Mouse (Mus musculus): ENCODE data around the gene Fzd7. TPM values are rescaled to one million over a fixed set of nuclear protein-coding genes. Genes with fewer than 3 reads are reported as not detected.

Gene Fzd7
- polyA plus RNA-seq, 1 experiment from 2014 or later = 5.8 TPM

DNA sequence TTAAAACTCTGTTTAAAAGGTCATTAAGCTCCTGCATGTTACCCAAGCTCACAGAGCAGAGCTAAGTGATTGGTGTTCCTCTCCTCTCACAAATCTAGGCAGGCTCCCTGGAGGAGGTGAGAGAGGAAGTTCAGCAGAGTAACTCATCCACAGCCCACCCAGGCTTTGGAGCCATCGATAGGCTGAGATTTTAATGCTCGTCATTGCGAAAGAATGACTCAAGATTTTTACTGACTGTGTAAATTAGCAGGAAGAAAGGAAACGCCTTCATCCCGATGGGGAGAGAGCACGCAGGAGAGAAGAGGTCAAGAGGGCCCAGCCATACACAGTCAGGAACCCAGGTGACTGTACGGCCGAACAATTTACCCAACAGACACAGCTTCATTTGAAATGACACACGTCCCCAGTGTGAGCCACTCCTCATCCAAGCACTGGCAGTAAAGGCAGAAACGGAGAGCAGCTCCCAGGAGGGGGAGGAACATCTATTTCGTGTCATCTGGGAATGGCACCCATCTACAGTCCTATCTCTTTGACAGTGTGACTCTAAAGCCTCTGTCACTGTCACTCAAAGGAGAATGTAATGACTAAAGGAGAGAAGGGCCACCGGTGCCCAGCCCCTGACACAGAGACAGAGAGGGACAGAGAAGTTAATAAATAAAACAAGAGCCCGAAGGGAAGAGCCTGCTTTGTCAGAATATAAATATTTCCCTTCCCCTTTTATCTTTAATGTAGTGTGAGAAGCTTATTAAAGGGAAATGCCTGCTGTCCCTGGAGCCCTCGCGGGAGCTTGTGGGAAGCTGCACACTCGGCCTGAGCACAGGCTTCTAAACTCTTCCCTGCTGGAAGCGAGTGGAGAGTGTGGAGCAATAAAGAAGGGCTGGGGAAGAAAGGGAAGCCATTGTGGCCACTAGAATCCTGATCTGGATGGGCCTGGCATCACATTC, 17.3 kb upstream of the Fzd7 start:
- no peaks in the 10 kb centered on the region for H3K36me3 ChIP-seq (ENCODE audit: control insufficient read depth, insufficient read depth, low read length)
- peaks cover 9% of the 10 kb centered on the region for H3K4me1 ChIP-seq (ENCODE audit: control insufficient read depth, insufficient read depth, low read length)
- ATAC-seq (ENCODE audit: insufficient read depth, low FRiP score) = no peak
- 41% methylated on average over 17 of the region's 17 CpGs for WGBS
- H3K27me3 ChIP-seq (ENCODE audit: control insufficient read depth, insufficient read depth, low read length) = no peaks in the 10 kb centered on the region
- no peak overlapping the region for H3K27ac ChIP-seq (ENCODE audit: low read length)
- no peak overlapping the region for H3K4me2 ChIP-seq (ENCODE audit: low read depth, low read length)
- no peak overlapping the region for H3K9ac ChIP-seq (ENCODE audit: low read length)
- no peak overlapping the region for H3K4me3 ChIP-seq (replicated peaks; ENCODE audit: low read length)
- no peaks in the 10 kb centered on the region for H3K9me3 ChIP-seq (replicated peaks; ENCODE audit: control insufficient read depth, low read length)

DNA sequence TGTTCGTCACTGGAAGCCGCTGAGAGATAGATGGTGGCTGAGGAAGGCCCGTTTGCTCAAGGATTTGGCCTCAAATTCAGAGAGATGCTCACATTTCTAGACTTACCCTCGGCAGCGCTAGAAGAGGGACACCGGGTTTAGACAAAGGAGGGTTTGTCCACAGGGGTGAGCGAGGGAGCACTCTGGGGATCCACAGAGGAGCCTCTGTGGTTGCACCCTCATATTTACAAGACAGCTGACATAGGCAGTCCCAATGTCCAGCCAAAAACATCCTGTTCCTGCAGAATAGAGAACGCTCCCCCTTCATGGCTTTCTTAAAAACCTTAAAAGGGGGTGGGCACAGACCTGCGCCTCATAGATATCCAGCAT, 16.6 kb upstream of the Fzd7 start:
- no peaks in the 10 kb centered on the region for H3K27me3 ChIP-seq (ENCODE audit: control insufficient read depth, insufficient read depth, low read length)
- no peak for ATAC-seq (ENCODE audit: insufficient read depth, low FRiP score)
- WGBS = 66% methylated on average over 9 of the region's 9 CpGs
- H3K4me1 ChIP-seq (ENCODE audit: control insufficient read depth, insufficient read depth, low read length) = peaks cover 11% of the 10 kb centered on the region
- no peak overlapping the region for H3K4me3 ChIP-seq (replicated peaks; ENCODE audit: low read length)
- no peak overlapping the region for H3K9ac ChIP-seq (ENCODE audit: low read length)
- no peaks in the 10 kb centered on the region for H3K36me3 ChIP-seq (ENCODE audit: control insufficient read depth, insufficient read depth, low read length)
- H3K27ac ChIP-seq (ENCODE audit: low read length) = no peak overlapping the region
- no peak overlapping the region for H3K4me2 ChIP-seq (ENCODE audit: low read depth, low read length)
- no peaks in the 10 kb centered on the region for H3K9me3 ChIP-seq (replicated peaks; ENCODE audit: control insufficient read depth, low read length)

DNA sequence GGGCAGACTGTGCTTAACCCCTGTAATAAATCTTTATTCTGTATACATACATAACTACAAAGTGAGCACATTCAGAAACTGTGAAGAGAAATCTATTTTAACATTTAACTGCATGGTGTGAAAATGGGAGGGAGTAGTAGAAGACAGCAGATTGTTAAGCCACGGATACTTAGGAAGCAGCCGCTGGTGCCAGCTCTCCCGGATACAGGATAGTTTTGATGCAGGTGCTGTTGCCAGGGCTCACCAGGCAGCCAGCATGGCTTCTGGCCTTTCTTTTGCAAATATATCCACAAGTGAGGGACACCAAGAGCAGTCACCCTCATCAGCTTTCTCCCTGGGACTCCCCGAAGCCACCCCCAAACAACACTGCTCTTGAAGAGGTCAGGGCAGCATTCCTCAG, 13.1 kb upstream of the Fzd7 start:
- H3K4me2 ChIP-seq (ENCODE audit: low read depth, low read length) = no peak overlapping the region
- no peak overlapping the region for H3K27ac ChIP-seq (ENCODE audit: low read length)
- 58% methylated on average over 4 of the region's 4 CpGs for WGBS
- no peak overlapping the region for H3K4me3 ChIP-seq (replicated peaks; ENCODE audit: low read length)
- H3K4me1 ChIP-seq (ENCODE audit: control insufficient read depth, insufficient read depth, low read length) = peaks cover 25% of the 10 kb centered on the region
- no peaks in the 10 kb centered on the region for H3K36me3 ChIP-seq (ENCODE audit: control insufficient read depth, insufficient read depth, low read length)
- no peak for ATAC-seq (ENCODE audit: insufficient read depth, low FRiP score)
- no peak overlapping the region for H3K9ac ChIP-seq (ENCODE audit: low read length)
- H3K27me3 ChIP-seq (ENCODE audit: control insufficient read depth, insufficient read depth, low read length) = no peaks in the 10 kb centered on the region
- H3K9me3 ChIP-seq (replicated peaks; ENCODE audit: control insufficient read depth, low read length) = no peaks in the 10 kb centered on the region

DNA sequence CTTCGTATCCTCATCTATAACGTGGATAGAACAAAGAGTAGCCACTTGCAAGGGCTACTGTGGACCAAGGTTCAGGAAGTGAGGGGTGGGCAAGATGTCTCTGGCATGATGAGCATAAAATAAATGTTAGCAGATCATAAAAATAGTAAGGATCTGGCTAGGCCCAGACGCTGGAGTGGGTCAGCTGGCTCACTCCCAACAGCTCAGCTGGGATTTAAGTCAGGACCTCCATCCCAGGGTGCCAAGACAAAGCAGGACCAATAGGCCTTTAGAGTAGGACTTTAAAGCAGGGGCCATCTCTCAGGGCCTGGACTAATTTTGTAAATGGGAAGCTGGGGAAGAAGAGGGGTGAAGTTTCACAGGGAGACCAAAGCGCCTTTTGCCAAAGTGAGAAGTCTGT, 11.5 kb upstream of the Fzd7 start:
- H3K9me3 ChIP-seq (replicated peaks; ENCODE audit: control insufficient read depth, low read length) = no peaks in the 10 kb centered on the region
- no peak overlapping the region for H3K27ac ChIP-seq (ENCODE audit: low read length)
- no peaks in the 10 kb centered on the region for H3K36me3 ChIP-seq (ENCODE audit: control insufficient read depth, insufficient read depth, low read length)
- no peaks in the 10 kb centered on the region for H3K27me3 ChIP-seq (ENCODE audit: control insufficient read depth, insufficient read depth, low read length)
- no peak overlapping the region for H3K4me3 ChIP-seq (replicated peaks; ENCODE audit: low read length)
- peaks cover 16% of the 10 kb centered on the region for H3K4me1 ChIP-seq (ENCODE audit: control insufficient read depth, insufficient read depth, low read length)
- no peak for ATAC-seq (ENCODE audit: insufficient read depth, low FRiP score)
- no peak overlapping the region for H3K9ac ChIP-seq (ENCODE audit: low read length)
- 60% methylated on average over 4 of the region's 4 CpGs for WGBS
- no peak overlapping the region for H3K4me2 ChIP-seq (ENCODE audit: low read depth, low read length)

GRCm38 (mm10) chr1:59472368-59473180, 9.7 kb upstream of the Fzd7 start:
- Histone ChIP-seq H3K9me3 (replicated peaks; ENCODE audit: control insufficient read depth, low read length) (no peaks in the 10 kb centered on the region), H3K4me2 (ENCODE audit: low read depth, low read length) (no peak overlapping the region), H3K36me3 (ENCODE audit: control insufficient read depth, insufficient read depth, low read length) (no peaks in the 10 kb centered on the region), H3K9ac (ENCODE audit: low read length) (no peak overlapping the region), H3K4me1 (ENCODE audit: control insufficient read depth, insufficient read depth, low read length) (peaks cover 16% of the 10 kb centered on the region), H3K27ac (ENCODE audit: low read length) (no peak overlapping the region), H3K4me3 (replicated peaks; ENCODE audit: low read length) (no peak overlapping the region), H3K27me3 (ENCODE audit: control insufficient read depth, insufficient read depth, low read length) (no peaks in the 10 kb centered on the region)
- WGBS = 17% methylated on average over 9 of the region's 11 CpGs
- ATAC-seq (ENCODE audit: insufficient read depth, low FRiP score) = no peak

DNA sequence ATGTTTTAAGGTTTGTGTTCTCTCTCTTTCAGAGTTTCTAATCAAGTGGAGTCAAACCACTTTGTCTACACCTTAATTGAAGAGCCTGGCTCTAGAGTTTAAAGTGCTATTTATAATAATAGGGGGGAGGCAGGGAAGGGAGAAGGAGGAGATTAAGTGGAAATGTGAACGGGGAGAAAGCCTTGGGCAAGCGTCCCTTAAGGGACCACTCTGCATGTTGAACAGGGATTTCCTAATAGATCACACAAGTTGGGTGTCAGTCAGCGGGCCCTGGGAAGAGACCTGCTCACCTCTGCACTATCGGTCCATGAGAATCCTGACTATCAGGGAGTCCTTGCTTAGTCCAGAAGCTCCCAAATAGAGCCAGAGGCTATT, 9.1 kb upstream of the Fzd7 start:
- Histone ChIP-seq H3K27me3 (ENCODE audit: control insufficient read depth, insufficient read depth, low read length) (no peaks in the 10 kb centered on the region), H3K9me3 (replicated peaks; ENCODE audit: control insufficient read depth, low read length) (no peaks in the 10 kb centered on the region), H3K9ac (ENCODE audit: low read length) (no peak overlapping the region), H3K4me2 (ENCODE audit: low read depth, low read length) (no peak overlapping the region), H3K27ac (ENCODE audit: low read length) (no peak overlapping the region), H3K36me3 (ENCODE audit: control insufficient read depth, insufficient read depth, low read length) (no peaks in the 10 kb centered on the region), H3K4me3 (replicated peaks; ENCODE audit: low read length) (no peak overlapping the region), H3K4me1 (ENCODE audit: control insufficient read depth, insufficient read depth, low read length) (peaks cover 16% of the 10 kb centered on the region)
- 22% methylated on average over 4 of the region's 4 CpGs for WGBS
- no peak for ATAC-seq (ENCODE audit: insufficient read depth, low FRiP score)

GRCm38 (mm10) chr1:59475618-59476017, 6.6 kb upstream of the Fzd7 start:
- Histone ChIP-seq H3K4me3 (replicated peaks; ENCODE audit: low read length) (no peak overlapping the region), H3K4me2 (ENCODE audit: low read depth, low read length) (no peak overlapping the region), H3K36me3 (ENCODE audit: control insufficient read depth, insufficient read depth, low read length) (no peaks in the 10 kb centered on the region), H3K27ac (ENCODE audit: low read length) (no peak overlapping the region), H3K9me3 (replicated peaks; ENCODE audit: control insufficient read depth, low read length) (no peaks in the 10 kb centered on the region), H3K9ac (ENCODE audit: low read length) (no peak overlapping the region), H3K27me3 (ENCODE audit: control insufficient read depth, insufficient read depth, low read length) (no peaks in the 10 kb centered on the region), H3K4me1 (ENCODE audit: control insufficient read depth, insufficient read depth, low read length) (peaks cover 15% of the 10 kb centered on the region)
- 27% methylated on average over 2 of the region's 2 CpGs for WGBS
- ATAC-seq (ENCODE audit: insufficient read depth, low FRiP score) = no peak

DNA sequence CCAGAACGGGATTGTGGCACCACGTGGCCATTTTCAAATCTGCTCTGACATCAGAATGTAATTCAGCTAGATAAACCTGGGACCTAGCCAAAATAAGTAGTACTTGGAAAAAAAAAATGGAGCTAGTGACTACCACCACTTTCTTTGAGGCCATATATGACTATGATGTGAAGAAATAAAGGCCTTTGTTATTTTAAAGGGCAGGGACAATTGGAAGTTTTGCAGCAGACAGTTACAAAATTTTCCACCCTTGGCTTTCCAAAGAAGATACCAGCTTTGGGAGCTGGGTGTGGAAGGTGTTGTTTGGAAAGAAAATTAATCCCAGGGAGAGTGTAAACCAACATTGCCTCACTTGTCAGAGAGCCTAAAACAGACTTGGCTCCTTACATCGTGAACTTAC, 3.3 kb upstream of the Fzd7 start:
- Histone ChIP-seq H3K27me3 (ENCODE audit: control insufficient read depth, insufficient read depth, low read length) (no peaks in the 10 kb centered on the region), H3K9me3 (replicated peaks; ENCODE audit: control insufficient read depth, low read length) (no peaks in the 10 kb centered on the region), H3K4me1 (ENCODE audit: control insufficient read depth, insufficient read depth, low read length) (peaks cover 11% of the 10 kb centered on the region), H3K27ac (ENCODE audit: low read length) (no peak overlapping the region), H3K9ac (ENCODE audit: low read length) (no peak overlapping the region), H3K36me3 (ENCODE audit: control insufficient read depth, insufficient read depth, low read length) (no peaks in the 10 kb centered on the region), H3K4me2 (ENCODE audit: low read depth, low read length) (no peak overlapping the region), H3K4me3 (replicated peaks; ENCODE audit: low read length) (no peak overlapping the region)
- ATAC-seq (ENCODE audit: insufficient read depth, low FRiP score) = no peak
- 64% methylated on average over 3 of the region's 3 CpGs for WGBS

DNA sequence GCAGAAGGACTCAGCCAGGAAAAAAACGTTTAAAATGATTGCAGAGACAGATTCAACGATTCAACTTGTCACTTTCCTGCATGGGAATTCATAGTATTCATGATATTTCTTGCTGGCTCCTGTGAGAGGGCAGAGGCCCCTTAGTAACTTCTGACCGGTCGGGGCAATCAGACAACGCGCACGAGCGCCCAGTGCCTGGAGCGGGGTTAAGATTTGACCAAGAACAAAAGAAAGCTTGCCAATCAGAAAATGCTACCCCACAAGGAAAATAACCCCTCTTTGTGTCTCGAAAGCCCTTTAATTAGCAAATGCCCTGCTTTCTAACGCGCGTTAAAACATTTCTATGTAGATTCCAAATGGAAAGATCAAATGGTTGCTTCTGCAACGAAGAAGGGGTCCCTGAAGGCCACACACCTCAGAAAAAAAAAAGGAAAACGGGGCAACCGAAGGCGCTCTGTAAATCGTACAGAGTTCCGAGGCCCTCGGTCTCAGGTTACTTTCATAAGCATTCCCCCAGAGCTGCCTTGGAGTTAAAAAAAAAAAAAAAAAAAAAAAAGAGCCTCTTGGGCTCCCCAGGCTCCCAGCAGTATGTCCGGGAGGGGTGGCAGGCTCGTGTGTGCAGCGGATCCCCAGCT, 1.3 kb upstream of the Fzd7 start:
- peaks cover 21% of the 10 kb centered on the region for H3K4me1 ChIP-seq (ENCODE audit: control insufficient read depth, insufficient read depth, low read length)
- H3K27ac ChIP-seq (ENCODE audit: low read length) = peak overlapping the region; percentile 99
- H3K4me3 ChIP-seq (replicated peaks; ENCODE audit: low read length) = peak overlapping the region; percentile 73
- no peaks in the 10 kb centered on the region for H3K27me3 ChIP-seq (ENCODE audit: control insufficient read depth, insufficient read depth, low read length)
- H3K4me2 ChIP-seq (ENCODE audit: low read depth, low read length) = peak overlapping the region; percentile 76
- ATAC-seq (ENCODE audit: insufficient read depth, low FRiP score) = no peak
- no peaks in the 10 kb centered on the region for H3K36me3 ChIP-seq (ENCODE audit: control insufficient read depth, insufficient read depth, low read length)
- 4% methylated on average over 23 of the region's 23 CpGs for WGBS
- H3K9ac ChIP-seq (ENCODE audit: low read length) = peak overlapping the region; percentile 77
- H3K9me3 ChIP-seq (replicated peaks; ENCODE audit: control insufficient read depth, low read length) = no peaks in the 10 kb centered on the region

Data from stomach, embryonic 16.5 days (tissue).